Mouse (Mus musculus): ENCODE measurements at regions not wholly inside any gene's neighbourhood (a gene's known extent, or its start where the extent isn't known, plus 50 kb on each side); places are given as distances from the start of the nearest gene placed in this dataset.

GRCm38 (mm10) chr2:17837541-17838380 lies 106.5 kb upstream of the Nebl start:
- TF ChIP-seq POLR2A (IDR thresholded peaks at IDR 0.05; ENCODE audit: low read depth, low read length) (no peak), JUN (IDR thresholded peaks at IDR 0.05; ENCODE audit: insufficient read depth, low read depth, low read length) (no peak), MAZ (IDR thresholded peaks at IDR 0.05; ENCODE audit: low read depth, low read length) (no peak), CTCF (conservative IDR thresholded peaks at IDR 0.05 in 1 of 2, IDR thresholded peaks at IDR 0.05 in 1 of 2; ENCODE audit: low read depth in 2 of 2, low read length in 2 of 2) (no peak), HCFC1 (IDR thresholded peaks at IDR 0.05; ENCODE audit: low read depth, low read length) (no peak), ETS1 (conservative IDR thresholded peaks at IDR 0.05; ENCODE audit: low read depth, low read length) (no peak), USF1 (IDR thresholded peaks at IDR 0.05; ENCODE audit: low read depth, low read length) (no peak), CHD2 (IDR thresholded peaks at IDR 0.05; ENCODE audit: low read length) (no peak), UBTF (IDR thresholded peaks at IDR 0.05; ENCODE audit: low read depth, low read length) (no peak), EP300 (IDR thresholded peaks at IDR 0.05; ENCODE audit: low read length) (no peak), E2F4 (IDR thresholded peaks at IDR 0.05; ENCODE audit: insufficient replicate concordance, low read depth, low read length) (no peak)
